Mouse (Mus musculus) gastrocnemius, adult 18-20 months (tissue): ENCODE measurements around the gene Mrps35. TPM values are rescaled to one million over a fixed set of nuclear protein-coding genes. Genes with fewer than 3 reads are reported as not detected.

Source experiments
- DNase-seq: peaks from one replicate; pipeline ENCODE4 v3.0.0; 2021; ENCODE audit warnings: low spot score
- total RNA-seq, 2 experiments: library from RNA; stranded (reverse); gene quantifications; 2 replicates each; pipeline ENCODE4 v1.2.3; 2021

The Mrps35 gene
- total RNA-seq, 2 experiments from 2014 or later = 41.8 to 44.5 TPM

DNA sequence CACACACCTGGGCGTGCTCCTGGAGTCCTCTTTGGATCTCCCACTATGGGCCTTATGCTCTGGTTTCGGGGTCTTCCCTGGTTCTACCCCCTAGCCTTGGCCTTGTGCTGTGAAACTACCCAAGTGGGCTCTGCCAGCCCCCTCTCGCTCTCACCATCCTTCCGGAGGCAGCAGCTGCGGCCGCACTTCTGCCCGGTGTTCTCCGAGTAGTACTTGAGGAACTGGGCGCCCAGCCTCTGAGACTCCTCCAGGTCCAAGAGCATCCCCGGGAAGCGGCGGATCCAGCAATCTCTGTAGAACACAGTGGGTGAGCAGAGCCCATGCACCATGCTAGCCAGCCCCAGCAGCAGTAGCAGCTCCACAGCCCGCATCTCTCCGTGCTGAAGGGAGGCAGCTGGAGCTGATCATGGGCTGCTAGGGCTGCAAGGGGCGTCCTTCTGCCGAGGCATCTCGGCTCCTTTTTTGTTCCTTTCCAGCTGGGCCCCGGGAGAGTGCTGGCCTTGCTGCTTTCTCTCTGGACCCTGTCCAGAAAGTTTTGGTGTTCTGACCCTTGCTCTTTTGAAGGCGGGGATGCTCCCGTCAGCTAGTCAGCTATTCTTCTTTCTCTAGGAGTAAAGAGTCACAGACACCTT, 44.1 kb downstream of the Mrps35 start, which contains the start of gene Mansc4:
Gene Mansc4, minus strand, starts transcription at position 439 of the 632 bp plus-strand sequence.
- DNase-seq = no peak

DNA sequence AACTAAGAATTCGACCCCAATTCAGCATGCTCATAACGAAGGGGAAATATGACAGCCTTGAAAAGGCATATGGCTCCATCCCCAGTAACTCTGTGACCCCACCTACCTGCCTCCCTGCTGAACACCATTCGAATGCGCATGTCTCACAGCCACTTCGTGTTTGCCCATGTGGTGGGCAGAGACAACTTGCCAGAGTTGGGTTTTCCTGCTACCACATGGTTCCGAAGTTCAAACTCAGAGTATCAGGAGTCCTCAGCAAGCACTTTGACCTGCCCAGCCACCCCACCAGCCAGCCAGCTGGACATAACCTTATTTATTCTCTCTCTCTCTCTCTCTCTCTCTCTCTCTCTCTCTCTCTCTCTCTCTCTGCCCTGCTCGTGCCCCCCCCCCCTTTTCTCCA, 45.2 kb downstream of the Mrps35 start:
- no peak for DNase-seq

DNA sequence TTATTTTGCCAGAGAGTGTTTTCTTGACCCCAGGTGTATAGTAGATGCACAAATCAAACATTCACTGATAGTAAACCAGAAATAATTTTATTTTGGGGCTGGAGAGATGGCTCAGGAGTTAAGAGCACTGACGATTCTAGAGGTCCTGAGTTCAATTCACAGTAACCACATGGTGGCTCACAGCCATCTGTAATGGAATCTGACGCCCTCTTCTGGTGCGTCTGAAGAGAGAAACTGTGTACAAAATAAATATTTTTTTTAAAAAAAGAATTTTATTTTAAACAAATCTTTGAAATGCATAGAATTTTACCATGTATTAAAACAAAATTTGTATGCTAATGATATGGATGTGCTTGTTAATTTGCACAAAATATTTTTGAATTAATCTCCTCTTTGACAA, 46.0 kb downstream of the Mrps35 start:
- DNase-seq = no peak

DNA sequence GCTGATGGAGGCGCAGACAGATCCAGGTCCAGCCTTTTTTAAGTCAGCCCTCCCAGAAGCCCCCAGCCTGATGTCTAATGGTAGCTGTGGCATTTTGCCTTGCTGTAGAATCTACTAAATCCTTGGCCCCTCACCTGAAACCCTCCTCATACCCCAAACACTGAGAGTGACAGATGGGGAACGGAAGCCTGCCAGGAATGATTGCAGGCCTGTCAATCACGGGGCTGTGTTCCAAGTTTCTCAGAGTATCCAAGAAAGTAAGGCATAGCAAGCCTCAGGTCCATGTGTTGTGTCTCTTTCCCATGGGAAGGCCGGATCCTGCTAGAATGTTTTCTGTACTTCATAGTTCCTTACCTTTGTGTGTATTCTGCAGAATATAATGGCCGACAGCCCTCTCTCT, 47.6 kb downstream of the Mrps35 start:
- no peak for DNase-seq

DNA sequence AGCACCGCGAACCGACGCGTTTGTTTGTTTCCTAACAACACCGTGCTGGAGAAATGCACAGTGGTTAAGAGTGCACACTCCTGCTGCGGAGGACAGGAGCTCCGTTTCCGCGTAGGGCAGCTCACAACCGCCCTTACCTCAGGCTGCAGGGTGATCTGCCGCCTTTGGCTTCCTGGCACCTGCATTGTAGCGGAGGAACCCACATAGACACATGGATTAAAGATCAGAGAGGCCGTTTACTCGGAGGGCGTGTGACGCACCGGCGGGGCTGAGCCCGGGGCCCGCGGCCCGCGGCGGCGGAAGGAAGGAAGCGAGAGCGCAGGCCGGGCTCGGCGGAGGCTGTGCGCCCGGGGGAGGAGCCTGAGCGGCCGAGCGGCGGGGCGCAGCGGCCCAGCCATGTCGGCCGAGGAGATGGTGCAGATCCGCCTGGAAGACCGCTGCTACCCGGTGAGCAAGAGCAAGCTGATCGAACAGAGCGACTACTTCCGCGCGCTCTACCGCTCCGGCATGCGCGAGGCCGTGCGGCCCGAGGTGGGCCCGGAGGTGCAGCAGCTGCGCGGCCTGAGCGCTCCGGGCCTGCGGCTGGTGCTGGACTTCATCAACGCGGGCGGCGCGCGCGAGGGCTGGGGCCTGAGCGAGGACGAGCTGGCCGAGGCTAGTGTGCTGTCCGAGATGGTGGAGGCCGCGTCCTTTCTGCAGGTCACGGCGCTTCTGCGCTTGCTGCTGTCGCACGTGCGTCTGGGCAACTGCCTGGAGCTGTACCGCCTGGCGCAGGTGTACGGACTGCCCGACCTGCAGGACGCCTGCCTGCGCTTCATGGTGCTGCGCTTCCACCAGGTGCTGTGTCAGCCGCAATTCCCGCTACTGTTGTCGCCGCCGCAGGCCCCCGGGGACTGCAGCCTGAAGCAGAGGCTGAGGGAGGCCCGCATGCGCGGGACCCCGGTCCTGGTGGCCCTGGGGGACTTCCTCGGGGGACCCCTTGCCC, 48.9 kb downstream of the Mrps35 start, which contains the start of gene Klhl42:
Gene Klhl42, plus strand, starts transcription at position 244 of the 985 bp plus-strand sequence.
- DNase-seq = peak; percentile 66

DNA sequence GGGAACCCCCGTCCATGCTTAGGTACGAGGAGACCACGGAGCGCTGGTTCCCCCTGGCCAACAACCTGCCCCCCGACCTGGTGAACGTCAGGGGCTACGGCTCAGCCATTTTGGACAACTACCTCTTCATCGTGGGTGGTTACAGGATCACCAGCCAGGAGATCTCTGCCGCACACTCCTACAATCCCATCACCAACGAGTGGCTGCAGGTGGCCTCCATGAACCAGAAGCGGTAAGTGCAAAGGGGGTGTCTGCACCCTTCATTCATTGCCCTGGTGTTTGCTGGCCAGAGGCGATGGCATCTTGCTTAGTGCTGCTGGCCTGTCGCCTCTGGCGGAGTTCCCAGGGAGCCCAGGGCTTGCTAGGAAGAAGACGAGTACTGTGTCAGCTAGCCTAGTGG, 49.6 kb downstream of the Mrps35 start:
- DNase-seq = peak; percentile 42

DNA sequence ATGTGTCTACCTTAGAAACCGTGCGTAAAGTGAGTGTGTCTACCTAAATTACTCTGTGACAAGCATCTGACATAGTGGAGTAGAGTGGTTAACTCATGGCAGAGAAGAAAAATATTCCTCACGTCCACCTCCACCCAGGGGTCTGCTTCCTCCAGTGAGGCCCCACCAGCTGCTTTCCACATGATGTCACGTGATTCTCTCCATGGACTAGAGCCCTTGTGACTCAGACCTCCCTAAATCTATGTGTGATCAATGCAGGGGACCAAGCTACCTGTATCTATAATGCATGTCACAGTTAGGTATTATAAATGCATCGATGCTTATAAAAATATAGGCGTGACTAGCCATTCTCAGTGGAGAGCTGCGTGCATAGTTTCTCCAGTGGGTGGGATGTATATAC, 52.2 kb downstream of the Mrps35 start:
- no peak for DNase-seq

DNA sequence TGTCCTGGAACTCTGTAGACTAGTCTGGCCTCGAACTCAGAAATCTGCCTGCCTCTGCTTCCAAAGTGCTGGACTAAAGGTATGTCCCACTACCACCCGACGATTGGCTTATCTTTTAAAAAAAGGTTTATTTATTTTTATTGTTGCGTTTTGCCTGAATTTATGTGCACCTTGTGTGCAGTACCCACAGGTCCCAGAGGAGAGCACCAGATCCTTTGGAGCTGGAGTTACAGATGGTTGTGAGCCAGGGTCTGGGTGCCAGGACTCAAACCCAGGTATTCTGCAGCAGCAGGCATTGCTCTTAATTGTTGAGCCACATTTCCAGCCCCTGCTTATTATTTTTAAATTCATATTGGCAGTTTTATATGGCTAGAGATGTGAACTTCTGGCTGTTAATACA, 53.5 kb downstream of the Mrps35 start:
- DNase-seq = no peak

DNA sequence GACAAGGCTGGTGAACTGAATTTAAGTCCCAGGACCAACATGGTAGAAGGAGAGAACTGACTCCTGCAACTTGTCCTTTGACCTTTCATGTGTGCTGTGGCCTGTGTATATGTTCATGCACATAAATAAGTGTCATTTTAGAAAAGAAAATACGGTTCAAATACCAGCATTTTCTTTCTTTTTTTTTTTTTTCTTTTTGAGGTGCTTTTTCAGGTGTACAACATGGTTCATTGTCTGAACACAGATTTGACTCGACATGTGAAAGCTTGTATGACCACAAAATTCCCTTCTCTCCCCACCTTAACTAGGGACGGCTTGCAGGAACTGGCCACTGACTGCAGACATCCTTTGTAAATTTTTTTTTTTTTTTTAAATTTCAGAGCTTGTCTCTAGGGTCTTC, 54.4 kb downstream of the Mrps35 start:
- DNase-seq = no peak

DNA sequence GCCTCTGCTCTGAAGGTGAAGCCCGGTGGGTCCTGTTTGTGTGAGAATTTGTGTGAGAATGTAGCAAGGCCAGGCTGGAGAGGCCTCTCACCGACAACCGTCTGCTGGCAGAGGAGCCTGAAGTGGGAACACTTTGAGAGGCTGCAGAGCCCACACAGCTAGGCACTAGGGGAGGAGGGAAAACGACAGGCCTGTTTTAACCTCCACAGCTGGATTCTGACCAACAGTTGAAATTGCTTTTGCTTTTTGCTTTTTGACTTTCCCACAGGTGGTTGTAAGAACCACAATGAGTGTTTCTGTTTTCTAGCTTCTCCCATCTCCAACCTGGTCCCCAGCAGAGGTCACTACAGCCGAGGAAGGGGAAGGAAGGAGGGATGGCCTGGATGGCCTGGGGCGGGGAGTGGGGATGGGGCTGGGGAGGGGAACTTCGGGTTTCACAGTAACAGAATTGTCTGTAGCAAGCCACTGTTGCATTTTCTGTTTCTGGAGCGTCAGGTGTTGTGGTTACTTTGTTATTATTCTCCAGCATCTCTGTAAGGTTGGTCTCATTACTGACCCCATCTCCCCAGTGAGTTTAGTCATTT, 54.9 kb downstream of the Mrps35 start:
- DNase-seq = no peak

DNA sequence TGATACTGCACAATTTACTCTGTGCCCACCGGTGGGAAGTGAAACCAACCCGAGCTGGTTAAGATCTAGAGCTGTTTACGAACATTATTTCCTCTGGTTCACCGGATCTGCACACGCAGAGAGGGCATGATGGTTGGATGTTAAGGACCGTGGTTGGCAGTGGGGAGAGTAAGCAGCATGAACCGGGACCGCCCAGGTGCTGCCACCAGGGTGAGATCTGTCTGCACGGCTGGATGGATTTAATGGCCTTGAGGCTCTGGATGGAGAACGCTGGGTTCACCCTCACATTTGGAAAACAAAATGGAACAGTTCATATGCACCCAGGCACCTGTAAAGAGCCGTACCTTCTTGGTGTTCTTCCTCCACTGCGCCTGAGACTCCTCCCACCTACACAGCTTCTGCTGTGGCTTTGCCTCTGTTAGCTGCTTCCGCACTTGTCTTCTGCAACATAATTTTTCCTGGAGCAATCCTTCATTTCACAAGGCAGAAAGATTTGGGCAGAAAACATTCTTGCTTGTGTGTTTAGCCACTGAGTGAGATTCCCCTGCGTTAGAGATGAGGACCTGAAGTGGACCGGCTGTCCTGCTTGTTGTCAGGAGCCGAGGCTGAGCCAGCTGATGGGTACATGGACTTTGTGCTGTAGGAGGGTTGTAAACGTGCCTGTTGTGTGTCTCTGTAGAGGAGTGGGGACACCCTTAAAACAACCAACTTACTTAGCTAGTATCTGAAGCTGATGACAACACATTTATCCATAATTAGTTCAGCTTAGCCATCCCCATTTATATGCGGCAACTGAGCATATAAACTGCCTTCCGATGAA, 57.1 kb downstream of the Mrps35 start:
- no peak for DNase-seq

DNA sequence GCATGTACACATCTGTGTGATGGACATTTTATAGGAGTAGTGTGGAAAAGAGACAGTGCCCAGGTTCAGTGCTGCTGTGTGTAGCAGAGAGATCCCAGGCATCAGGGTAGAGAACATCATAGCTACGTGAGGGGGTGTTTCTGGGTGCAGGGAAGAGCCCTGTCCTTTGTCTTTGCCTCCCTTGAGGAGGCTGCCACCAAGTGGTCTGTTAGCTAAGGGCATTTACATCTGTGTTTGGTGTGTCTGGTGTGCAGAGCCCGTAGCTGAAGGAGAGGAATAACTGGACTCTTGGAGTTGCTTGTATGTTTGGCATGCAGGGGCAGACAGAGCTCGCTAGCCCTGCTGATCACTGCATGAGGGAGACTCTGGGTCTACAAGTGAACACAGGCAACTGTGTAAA, 59.7 kb downstream of the Mrps35 start:
- DNase-seq = no peak

DNA sequence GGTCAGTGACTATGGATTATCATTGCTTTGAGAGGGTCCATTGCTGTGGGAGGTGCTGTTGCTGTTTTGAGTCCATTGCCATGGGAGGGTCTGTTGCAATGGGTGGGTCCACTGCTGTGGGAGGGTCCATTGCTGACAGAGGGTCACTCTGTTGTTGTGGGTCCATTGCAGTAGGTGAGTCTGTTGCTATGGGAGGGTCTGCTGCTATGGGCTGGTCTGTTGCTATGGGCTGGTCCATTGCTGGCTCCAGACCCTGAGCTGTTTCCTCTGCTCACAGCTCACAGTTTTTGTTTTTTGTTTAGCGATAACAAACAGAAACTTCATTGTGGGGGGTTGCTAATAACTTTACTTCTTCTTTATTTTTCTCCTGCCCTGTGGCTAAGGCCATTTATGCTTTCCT, 63.0 kb downstream of the Mrps35 start:
- no peak for DNase-seq

DNA sequence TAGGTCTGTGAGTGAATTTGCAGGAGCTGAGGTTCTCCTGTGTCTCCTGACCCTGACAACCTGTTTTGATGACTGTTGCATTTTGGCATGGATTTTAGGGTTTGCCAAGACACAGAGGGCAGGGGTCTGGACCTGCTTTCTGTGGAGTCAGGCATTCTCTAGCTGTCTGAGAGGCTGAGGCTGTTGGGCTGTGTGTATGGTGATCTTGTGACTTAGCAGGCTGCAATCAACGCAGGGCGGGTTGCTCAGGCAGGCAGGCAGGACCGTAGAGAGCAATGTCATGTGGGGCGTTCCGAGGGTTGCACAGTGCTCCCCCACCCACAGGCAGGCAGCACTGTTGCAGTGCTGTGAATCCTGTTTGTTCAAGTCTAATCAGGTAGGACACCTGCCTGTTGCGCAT, 64.2 kb downstream of the Mrps35 start:
- no peak for DNase-seq

DNA sequence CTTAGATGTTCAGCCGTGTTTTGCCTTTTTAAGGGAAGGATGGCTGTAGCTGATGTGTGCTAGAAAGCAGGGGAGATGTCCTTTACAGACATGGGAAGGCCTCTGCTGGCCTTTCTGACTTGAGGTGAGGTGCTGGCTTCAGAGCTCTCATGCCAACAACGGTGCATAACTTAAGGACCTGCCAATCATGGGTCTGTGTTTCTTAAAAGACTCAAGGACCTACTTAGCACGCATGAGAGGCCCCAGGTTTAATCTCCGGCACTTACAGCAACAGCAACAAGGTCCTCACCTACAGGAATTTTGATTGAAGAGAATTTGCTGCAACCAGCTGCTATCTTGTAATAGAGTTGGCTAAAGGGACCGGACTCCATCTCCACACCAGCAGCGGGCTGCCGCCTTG, 66.7 kb downstream of the Mrps35 start:
- DNase-seq = no peak

DNA sequence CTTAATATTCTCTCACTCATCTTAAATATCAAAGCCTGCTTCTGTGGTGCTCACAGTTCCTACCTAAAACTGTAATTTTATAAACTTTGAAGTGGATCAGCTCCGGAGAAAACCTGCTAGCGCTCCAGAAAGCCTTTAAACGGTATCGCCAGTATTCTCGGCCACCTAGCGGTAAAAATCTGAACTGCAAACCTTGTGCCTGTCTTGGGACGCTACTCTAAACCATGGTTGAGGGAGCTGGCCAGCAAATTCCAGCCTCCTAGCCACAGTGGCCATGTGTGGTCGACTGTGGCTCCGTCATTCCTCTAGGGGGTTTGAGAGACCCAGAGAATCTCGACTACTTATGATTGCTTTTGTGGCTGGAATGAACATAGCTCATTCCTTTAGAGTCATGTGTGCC, 74.0 kb downstream of the Mrps35 start:
- peak; percentile 89 for DNase-seq

DNA sequence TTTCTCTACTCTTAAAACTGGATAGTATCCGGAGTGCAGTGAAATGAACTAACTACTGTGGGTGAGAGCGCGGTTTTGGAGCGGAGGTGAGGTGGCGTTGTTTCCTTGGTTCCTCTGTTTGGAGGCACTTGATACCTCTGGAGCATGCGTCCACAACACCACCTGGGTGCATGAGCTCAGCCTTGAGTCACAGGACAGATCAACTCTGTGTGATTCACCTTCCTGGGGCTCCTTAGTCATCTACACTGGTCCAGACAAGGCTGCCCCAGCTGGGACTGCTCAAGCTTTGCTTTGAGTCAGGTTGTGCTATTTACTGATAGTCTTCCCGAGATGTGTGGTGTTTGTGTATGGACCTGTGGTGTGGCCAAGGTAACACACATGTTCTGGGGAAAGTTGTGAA, 75.2 kb downstream of the Mrps35 start:
- no peak for DNase-seq

DNA sequence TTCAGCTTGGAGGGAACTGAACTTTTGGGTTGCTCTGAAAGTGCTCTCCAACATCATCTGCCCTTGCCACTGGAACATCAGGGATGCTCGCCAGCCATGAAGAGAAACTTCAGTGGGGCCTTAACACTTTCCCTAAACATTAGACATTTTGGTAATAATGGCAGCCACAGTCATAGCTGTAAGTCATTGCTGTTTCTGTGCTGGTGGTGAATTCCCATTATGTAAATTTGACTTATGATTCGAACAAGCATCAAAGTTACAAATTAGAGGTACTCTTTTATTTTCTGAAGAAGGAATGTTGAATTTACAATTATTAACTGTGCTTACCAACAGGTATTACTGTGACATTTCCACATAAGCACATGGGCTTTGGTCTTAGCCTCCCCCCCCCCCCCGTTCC, 75.6 kb downstream of the Mrps35 start:
- DNase-seq = no peak

DNA sequence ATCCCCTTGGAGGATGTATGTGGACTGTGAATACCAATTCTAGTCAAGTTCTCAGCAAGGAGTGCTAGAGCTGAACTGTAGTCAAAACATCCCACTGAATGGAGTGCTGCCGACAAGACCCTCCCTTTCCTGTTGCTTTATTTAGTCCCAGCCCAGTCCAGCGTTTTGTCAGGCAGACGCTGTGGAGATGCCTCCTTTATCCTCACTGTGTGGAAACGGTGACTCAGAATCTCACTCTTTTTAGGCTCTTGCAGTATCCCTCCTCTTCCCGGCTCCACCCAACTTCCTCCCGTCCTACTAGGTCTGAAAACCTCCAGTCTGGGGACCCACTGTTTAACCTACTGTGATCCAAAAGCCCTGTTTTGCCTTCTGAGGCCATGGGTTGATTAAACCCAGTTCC, 78.8 kb downstream of the Mrps35 start:
- DNase-seq = no peak
